Mouse (Mus musculus): ENCODE results near the gene Arl5b. TPM values are rescaled to one million over a fixed set of nuclear protein-coding genes. Genes with fewer than 3 reads are reported as not detected.

The Arl5b gene
- 61.7 and 67.2 TPM in 2 replicates for polyA plus RNA-seq (2014; fragmentation: Nextera tagmentation; extraction: Ambion mirVana)

- peak within 1 kb of the TSS; percentile 74 for H3K9ac ChIP-seq (ENCODE audit: low read length)
- ATAC-seq (ENCODE audit: low FRiP score) = peak; percentile 98
- WGBS = 9% methylated on average over 20 of the region's 20 CpGs
- no peaks in the 10 kb centered on the region for H3K36me3 ChIP-seq (ENCODE audit: control insufficient read depth, insufficient read depth, low read length)
- no peaks in the 10 kb centered on the region for H3K27me3 ChIP-seq (ENCODE audit: control insufficient read depth, insufficient read depth, low read length)
- peaks cover 7% of the 10 kb centered on the region; the same call in 1 of the 2 replicates for H3K4me1 ChIP-seq (ENCODE audit: control insufficient read depth, insufficient read depth, low read length)
- peak; percentile 98 for DNase-seq (ENCODE audit: low spot score, missing footprints)
- H3K4me3 ChIP-seq (ENCODE audit: low read depth, low read length) = peak within 1 kb of the TSS; percentile 64
- H3K27ac ChIP-seq (ENCODE audit: low read depth, low read length) = no peak within 1 kb of the TSS
- no peaks in the 10 kb centered on the region for H3K9me3 ChIP-seq (ENCODE audit: control insufficient read depth, low read length)
- peak within 1 kb of the TSS; percentile 65 for H3K4me2 ChIP-seq
Measured at GRCm38 (mm10) chr2:15049117-15049873, at the start of gene Arl5b. Arl5b (plus strand) TSS chr2:15049395.

- no peak overlapping the region for H3K4me3 ChIP-seq (ENCODE audit: low read depth, low read length)
- H3K27ac ChIP-seq (ENCODE audit: low read depth, low read length) = no peak overlapping the region
- H3K36me3 ChIP-seq (ENCODE audit: control insufficient read depth, insufficient read depth, low read length) = no peaks in the 10 kb centered on the region
- no peak overlapping the region for H3K9ac ChIP-seq (ENCODE audit: low read length)
- DNase-seq (ENCODE audit: low spot score, missing footprints) (no peak), ATAC-seq (ENCODE audit: low FRiP score) (no peak)
- no peaks in the 10 kb centered on the region for H3K27me3 ChIP-seq (ENCODE audit: control insufficient read depth, insufficient read depth, low read length)
- WGBS = 79% methylated on average over 3 of the region's 3 CpGs
- H3K4me1 ChIP-seq (ENCODE audit: control insufficient read depth, insufficient read depth, low read length) = no peaks in the 10 kb centered on the region
- no peak overlapping the region for H3K4me2 ChIP-seq
- no peaks in the 10 kb centered on the region for H3K9me3 ChIP-seq (ENCODE audit: control insufficient read depth, low read length)
Measured at GRCm38 (mm10) chr2:15007531-15007930, 41.7 kb upstream of the Arl5b start.

- DNase-seq (ENCODE audit: low spot score, missing footprints) = no peak
- Histone ChIP-seq H3K36me3 (ENCODE audit: control insufficient read depth, insufficient read depth, low read length) (no peaks in the 10 kb centered on the region), H3K27ac (ENCODE audit: low read depth, low read length) (no peak overlapping the region), H3K9me3 (ENCODE audit: control insufficient read depth, low read length) (no peaks in the 10 kb centered on the region), H3K9ac (ENCODE audit: low read length) (no peak overlapping the region), H3K27me3 (ENCODE audit: control insufficient read depth, insufficient read depth, low read length) (no peaks in the 10 kb centered on the region), H3K4me1 (ENCODE audit: control insufficient read depth, insufficient read depth, low read length) (no peaks in the 10 kb centered on the region), H3K4me3 (ENCODE audit: low read depth, low read length) (no peak overlapping the region), H3K4me2 (no peak overlapping the region)
- no peak for ATAC-seq (ENCODE audit: low FRiP score)
- WGBS = 96% methylated on average over 1 of the region's 1 CpGs
Measured at GRCm38 (mm10) chr2:15008072-15008471, 41.1 kb upstream of the Arl5b start.

- Histone ChIP-seq H3K4me3 (ENCODE audit: low read depth, low read length) (no peak overlapping the region), H3K4me2 (no peak overlapping the region), H3K27ac (ENCODE audit: low read depth, low read length) (no peak overlapping the region), H3K9me3 (ENCODE audit: control insufficient read depth, low read length) (no peaks in the 10 kb centered on the region), H3K36me3 (ENCODE audit: control insufficient read depth, insufficient read depth, low read length) (no peaks in the 10 kb centered on the region), H3K9ac (ENCODE audit: low read length) (no peak overlapping the region), H3K27me3 (ENCODE audit: control insufficient read depth, insufficient read depth, low read length) (no peaks in the 10 kb centered on the region), H3K4me1 (ENCODE audit: control insufficient read depth, insufficient read depth, low read length) (no peaks in the 10 kb centered on the region)
- DNase-seq (ENCODE audit: low spot score, missing footprints) (no peak), ATAC-seq (ENCODE audit: low FRiP score) (no peak)
- WGBS = 91% methylated on average over 3 of the region's 3 CpGs
Measured at GRCm38 (mm10) chr2:15026817-15027216, 22.4 kb upstream of the Arl5b start.

- DNase-seq (ENCODE audit: low spot score, missing footprints) (no peak), ATAC-seq (ENCODE audit: low FRiP score) (no peak)
- Histone ChIP-seq H3K4me3 (ENCODE audit: low read depth, low read length) (no peak overlapping the region), H3K4me2 (no peak overlapping the region), H3K36me3 (ENCODE audit: control insufficient read depth, insufficient read depth, low read length) (no peaks in the 10 kb centered on the region), H3K27ac (ENCODE audit: low read depth, low read length) (no peak overlapping the region), H3K27me3 (ENCODE audit: control insufficient read depth, insufficient read depth, low read length) (no peaks in the 10 kb centered on the region), H3K9me3 (ENCODE audit: control insufficient read depth, low read length) (no peaks in the 10 kb centered on the region), H3K9ac (ENCODE audit: low read length) (no peak overlapping the region), H3K4me1 (ENCODE audit: control insufficient read depth, insufficient read depth, low read length) (no peaks in the 10 kb centered on the region)
- WGBS = 86% methylated on average over 1 of the region's 1 CpGs
Measured at GRCm38 (mm10) chr2:15027816-15028215, 21.4 kb upstream of the Arl5b start.

- no peaks in the 10 kb centered on the region for H3K36me3 ChIP-seq (ENCODE audit: control insufficient read depth, insufficient read depth, low read length)
- H3K4me1 ChIP-seq (ENCODE audit: control insufficient read depth, insufficient read depth, low read length) = no peaks in the 10 kb centered on the region
- H3K27me3 ChIP-seq (ENCODE audit: control insufficient read depth, insufficient read depth, low read length) = no peaks in the 10 kb centered on the region
- DNase-seq (ENCODE audit: low spot score, missing footprints) (no peak), ATAC-seq (ENCODE audit: low FRiP score) (no peak)
- no peak overlapping the region for H3K4me3 ChIP-seq (ENCODE audit: low read depth, low read length)
- WGBS = 92% methylated on average over 6 of the region's 6 CpGs
- H3K4me2 ChIP-seq = no peak overlapping the region
- H3K9ac ChIP-seq (ENCODE audit: low read length) = no peak overlapping the region
- no peak overlapping the region for H3K27ac ChIP-seq (ENCODE audit: low read depth, low read length)
- no peaks in the 10 kb centered on the region for H3K9me3 ChIP-seq (ENCODE audit: control insufficient read depth, low read length)
Measured at GRCm38 (mm10) chr2:15038705-15039104, 10.5 kb upstream of the Arl5b start.

GRCm38 (mm10) chr2:15040326-15040725, 8.9 kb upstream of the Arl5b start:
- H3K27me3 ChIP-seq (ENCODE audit: control insufficient read depth, insufficient read depth, low read length) = no peaks in the 10 kb centered on the region
- H3K9ac ChIP-seq (ENCODE audit: low read length) = no peak overlapping the region
- H3K27ac ChIP-seq (ENCODE audit: low read depth, low read length) = no peak overlapping the region
- H3K4me1 ChIP-seq (ENCODE audit: control insufficient read depth, insufficient read depth, low read length) = no peaks in the 10 kb centered on the region
- H3K9me3 ChIP-seq (ENCODE audit: control insufficient read depth, low read length) = no peaks in the 10 kb centered on the region
- no peak overlapping the region for H3K4me3 ChIP-seq (ENCODE audit: low read depth, low read length)
- no peak for DNase-seq (ENCODE audit: low spot score, missing footprints)
- no peaks in the 10 kb centered on the region for H3K36me3 ChIP-seq (ENCODE audit: control insufficient read depth, insufficient read depth, low read length)
- 54% methylated on average over 5 of the region's 5 CpGs for WGBS
- no peak for ATAC-seq (ENCODE audit: low FRiP score)
- no peak overlapping the region for H3K4me2 ChIP-seq

- DNase-seq (ENCODE audit: low spot score, missing footprints) (no peak), ATAC-seq (ENCODE audit: low FRiP score) (no peak; the same call in 1 of the 2 replicates)
- 19% methylated on average over 10 of the region's 10 CpGs for WGBS
- no peaks in the 10 kb centered on the region for H3K27me3 ChIP-seq (ENCODE audit: control insufficient read depth, insufficient read depth, low read length)
- no peaks in the 10 kb centered on the region for H3K9me3 ChIP-seq (ENCODE audit: control insufficient read depth, low read length)
- H3K36me3 ChIP-seq (ENCODE audit: control insufficient read depth, insufficient read depth, low read length) = no peaks in the 10 kb centered on the region
- H3K4me1 ChIP-seq (ENCODE audit: control insufficient read depth, insufficient read depth, low read length) = peaks cover 14% of the 10 kb centered on the region
- peak overlapping the region; percentile 58 for H3K4me2 ChIP-seq
- H3K4me3 ChIP-seq (ENCODE audit: low read depth, low read length) = peak overlapping the region; percentile 89
- peak overlapping the region; percentile 67 for H3K9ac ChIP-seq (ENCODE audit: low read length)
- peak overlapping the region; percentile 92 for H3K27ac ChIP-seq (ENCODE audit: low read depth, low read length)
Measured at GRCm38 (mm10) chr2:15054496-15054895, 5.3 kb downstream of the Arl5b start.

- H3K27me3 ChIP-seq (ENCODE audit: control insufficient read depth, insufficient read depth, low read length) = no peaks in the 10 kb centered on the region
- H3K36me3 ChIP-seq (ENCODE audit: control insufficient read depth, insufficient read depth, low read length) = no peaks in the 10 kb centered on the region
- DNase-seq (ENCODE audit: low spot score, missing footprints) (peak; percentile 99), ATAC-seq (ENCODE audit: low FRiP score) (peak; percentile 99)
- H3K4me1 ChIP-seq (ENCODE audit: control insufficient read depth, insufficient read depth, low read length) = peaks cover 13% of the 10 kb centered on the region
- H3K9ac ChIP-seq (ENCODE audit: low read length) = peak within 1 kb of the TSS; percentile 98
- 0% methylated on average over 63 of the region's 75 CpGs for WGBS
- H3K27ac ChIP-seq (ENCODE audit: low read depth, low read length) = peak within 1 kb of the TSS; percentile 92
- peak within 1 kb of the TSS; percentile 89 for H3K4me3 ChIP-seq (ENCODE audit: low read depth, low read length)
- H3K4me2 ChIP-seq = peak within 1 kb of the TSS; percentile 59
- H3K9me3 ChIP-seq (ENCODE audit: control insufficient read depth, low read length) = no peaks in the 10 kb centered on the region
Measured at GRCm38 (mm10) chr2:15054945-15055637, 5.9 kb downstream of the Arl5b start, which contains the start of gene Nsun6. Nsun6 (minus strand) TSS chr2:15055069.
